ENCODE assay signal across 8 mouse cellular contexts in genomic region chr7:96983660-96984347, GRCm38 (mm10). TPM values are rescaled to one million over a fixed set of nuclear protein-coding genes. Genes with fewer than 3 reads are reported as not detected.
DNase-seq lines count a peak whose midpoint lies in the region; ATAC-seq and TF ChIP-seq lines count a peak whose summit lies in the region.

No protein-coding gene starts in this region.

- WGBS in hindbrain, postnatal 0 days: 20% methylated on average over 7 of the region's 7 CpGs
- 19% methylated on average over 7 of the region's 7 CpGs for WGBS in midbrain, embryonic 14.5 days

- H3K27ac ChIP-seq in hindbrain, postnatal 0 days: peak overlapping the region; percentile 36; the same call in 1 of the 2 replicates
- peak overlapping the region; percentile 3; the same call in 1 of the 2 replicates for H3K27ac ChIP-seq in midbrain, embryonic 14.5 days (replicated peaks; ENCODE audit: low read depth, low read length)

- no peaks in the 10 kb centered on the region for H3K27me3 ChIP-seq in hindbrain, postnatal 0 days (ENCODE audit: insufficient read depth, low read length)
- H3K27me3 ChIP-seq in midbrain, embryonic 14.5 days (ENCODE audit: control insufficient read depth, insufficient read depth, low read length): no peaks in the 10 kb centered on the region

- H3K36me3 ChIP-seq in hindbrain, postnatal 0 days (ENCODE audit: insufficient read depth, low read length): no peaks in the 10 kb centered on the region
- no peaks in the 10 kb centered on the region for H3K36me3 ChIP-seq in midbrain, embryonic 14.5 days (ENCODE audit: control insufficient read depth, insufficient read depth, low read length)

- H3K4me1 ChIP-seq in hindbrain, postnatal 0 days (ENCODE audit: insufficient read depth, low read length): peaks cover 10% of the 10 kb centered on the region; the same call in 1 of the 2 replicates
- H3K4me1 ChIP-seq in midbrain, embryonic 14.5 days (ENCODE audit: control insufficient read depth, insufficient read depth, low read length): peaks cover 14% of the 10 kb centered on the region

- peak; percentile 34 for DNase-seq in kidney, postnatal 14 days
- no peak for DNase-seq in kidney, adult 8-10 months
- peak; percentile 29 for DNase-seq in fibroblast of lung, adult 2 months (ENCODE audit: low read depth)
- DNase-seq in hindbrain, postnatal 0 days (ENCODE audit: low spot score): peak; percentile 41
- DNase-seq in midbrain, embryonic 14.5 days: peak; percentile 50
- no peak for DNase-seq in urinary bladder, postnatal 36 days (ENCODE audit: low spot score in 2 of 2)
- no peak for DNase-seq in adipocyte (ENCODE audit: low spot score)
- no peak for DNase-seq in urinary bladder, postnatal 10 days (ENCODE audit: low spot score)

- no peaks in the 10 kb centered on the region for H3K9me3 ChIP-seq in hindbrain, postnatal 0 days (ENCODE audit: low read length)
- H3K9me3 ChIP-seq in midbrain, embryonic 14.5 days (ENCODE audit: control insufficient read depth, low read length): no peaks in the 10 kb centered on the region

- no peak for TF ChIP-seq CTCF in hindbrain, postnatal 0 days (IDR thresholded peaks at IDR 0.05; ENCODE audit: low read depth)

- H3K4me2 ChIP-seq in hindbrain, postnatal 0 days (ENCODE audit: low read depth, low read length): no peak overlapping the region
- no peak overlapping the region for H3K4me2 ChIP-seq in midbrain, embryonic 14.5 days (ENCODE audit: low read length)

- no peak overlapping the region for H3K9ac ChIP-seq in hindbrain, postnatal 0 days (replicated peaks; ENCODE audit: low read length)
- H3K9ac ChIP-seq in midbrain, embryonic 14.5 days (replicated peaks; ENCODE audit: low read length): no peak overlapping the region

- no peak overlapping the region for H3K4me3 ChIP-seq in hindbrain, postnatal 0 days (ENCODE audit: low read length)
- no peak overlapping the region for H3K4me3 ChIP-seq in midbrain, embryonic 14.5 days (replicated peaks; ENCODE audit: low read depth, low read length)

- ATAC-seq in hindbrain, postnatal 0 days: peak; percentile 70
- ATAC-seq in midbrain, embryonic 14.5 days (ENCODE audit: low FRiP score, low TSS enrichment): no peak

RNA-seq across cellular contexts. Expression of gene Nars2, which starts 32.5 kb away (rescaled TPM):
- total RNA-seq in hindbrain, postnatal 0 days (2014; rRNA removed): 7.4 and 10.4 TPM in 2 replicates
- polyA plus RNA-seq in hindbrain, postnatal 0 days (2015; fragmentation: Nextera tagmentation; extraction: Ambion mirVana): 13.2 and 17.3 TPM in 2 replicates
- polyA plus RNA-seq in midbrain, embryonic 14.5 days (2014; fragmentation: Nextera tagmentation; extraction: Ambion mirVana): 16.5 and 18.6 TPM in 2 replicates

Comparison
In these comparisons a context has a peak if more than half of its experiments do, and no peak if none do; other contexts are left out.
1. DNase-seq: peak in kidney, postnatal 14 days (single experiment), fibroblast of lung, adult 2 months (single experiment), hindbrain, postnatal 0 days (single experiment) and midbrain, embryonic 14.5 days (single experiment); none in kidney, adult 8-10 months (0 of 2), urinary bladder, postnatal 36 days (0 of 2), adipocyte (single experiment) and urinary bladder, postnatal 10 days (single experiment).